Mouse (Mus musculus) C2C12 (cell line): ENCODE results near the gene Ifngr2.

ENCODE experiments used
- CEBPB ChIP-seq: IDR thresholded peaks from one replicate; pipeline ENCODE4 v1.6.1; 2011; ENCODE audit warnings: low read depth, mild to moderate bottlenecking, control low read depth, moderate library complexity
- CTCF ChIP-seq: IDR thresholded peaks from one replicate; pipeline ENCODE4 v1.5.1; 2011; ENCODE audit not compliant: control insufficient read depth, insufficient read depth, insufficient read length
- MAX ChIP-seq: IDR thresholded peaks from one replicate; pipeline ENCODE4 v1.6.1; 2011; ENCODE audit warnings: mild to moderate bottlenecking, control low read depth
- MYOD1 ChIP-seq: IDR thresholded peaks from one replicate; pipeline ENCODE4 v1.6.1; 2011; ENCODE audit warnings: low read depth; ENCODE audit not compliant: control insufficient read depth, insufficient read length
- USF1 ChIP-seq: IDR thresholded peaks from one replicate; pipeline ENCODE4 v1.6.1; 2011; ENCODE audit warnings: low read depth, mild to moderate bottlenecking, control low read depth, moderate library complexity

DNA sequence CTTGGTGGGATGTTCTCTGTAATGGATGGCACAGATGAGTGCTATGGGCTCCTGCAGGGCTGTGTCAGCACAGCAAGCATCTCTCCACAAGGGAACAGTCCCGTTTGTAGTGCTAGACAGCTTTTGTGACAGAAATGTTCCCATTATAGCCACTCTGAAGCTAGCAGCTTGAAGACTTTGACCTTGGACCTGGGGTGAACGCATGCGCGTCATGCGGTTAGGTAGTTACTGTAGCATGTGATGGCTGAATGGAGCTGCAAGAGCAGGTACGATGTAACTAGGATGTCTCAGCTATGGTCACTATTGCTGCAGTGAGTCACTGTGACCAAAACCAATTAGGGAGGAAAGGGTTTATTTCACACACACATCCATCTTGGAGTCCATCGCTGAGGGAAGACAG is 48.8 kb upstream of the Ifngr2 start:
- TF ChIP-seq CTCF (no peak), MYOD1 (no peak), MAX (no peak), CEBPB (no peak), USF1 (no peak)
